Mouse (Mus musculus) megakaryocyte, embryonic 14.5 days (primary cell): ENCODE data around the gene Zfp536.

Experiments
- FLI1 ChIP-seq: IDR thresholded peaks from 2 replicates; pipeline ENCODE4 v1.6.1; 2012; ENCODE audit warnings: low read length, inconsistent platforms, mixed read lengths
- GATA1 ChIP-seq: IDR thresholded peaks from 3 replicates; pipeline ENCODE4 v1.6.1; 2012; ENCODE audit warnings: mixed read lengths, low read length, inconsistent platforms, borderline replicate concordance

GRCm38 (mm10) chr7:37718671-37719402, 54.6 kb downstream of the Zfp536 start:
- TF ChIP-seq GATA1 (no peak), FLI1 (no peak)
